Mouse (Mus musculus): Measurements from ENCODE around the gene Slc44a5.
"Not testable (repeated sequence)": the region's sequence is repeated elsewhere in the genome, so short reads cannot be mapped to it uniquely, and the experiment has no call there.

Slc44a5 gene

DNA sequence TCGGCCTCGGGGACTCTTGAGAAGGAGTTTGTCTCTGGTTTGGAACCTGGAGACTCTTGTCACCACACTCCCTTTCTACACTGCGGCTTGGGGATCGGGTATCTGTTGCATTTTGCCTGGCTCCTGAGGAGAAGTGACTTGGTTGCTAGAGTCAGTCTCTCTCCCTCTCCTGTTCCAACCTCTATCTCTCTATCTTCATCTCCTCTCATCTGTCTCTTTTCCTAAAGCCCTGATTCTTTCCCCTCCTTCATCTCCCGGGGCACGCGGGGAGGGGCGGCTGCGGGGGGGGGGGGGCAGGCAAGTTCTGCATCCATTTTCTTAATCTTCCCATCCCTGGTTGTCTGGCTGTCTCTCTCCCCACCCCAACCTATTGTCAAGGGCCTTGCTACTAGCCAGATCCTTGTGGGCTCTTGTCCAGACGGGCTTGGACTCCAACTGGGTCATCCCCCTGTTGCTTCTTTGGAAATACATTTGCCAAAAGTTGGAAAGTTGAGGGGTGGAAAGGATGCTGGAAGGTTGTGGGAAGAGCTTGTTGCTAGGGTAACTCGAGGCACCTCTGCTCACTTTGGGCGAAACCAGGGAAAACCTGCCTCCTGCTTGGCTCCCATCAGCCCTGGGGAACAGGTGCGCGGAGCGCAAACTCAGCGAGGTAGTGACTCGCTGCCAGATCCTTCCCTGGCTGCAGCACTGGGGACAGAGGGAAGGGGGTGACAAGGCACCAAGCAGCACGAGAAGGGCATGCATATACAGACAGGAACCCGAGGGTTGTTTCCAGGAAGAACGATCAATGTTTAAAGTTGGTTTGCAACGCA lies 919 bp downstream of the Slc44a5 start:
- DNase-seq = no peak

DNA sequence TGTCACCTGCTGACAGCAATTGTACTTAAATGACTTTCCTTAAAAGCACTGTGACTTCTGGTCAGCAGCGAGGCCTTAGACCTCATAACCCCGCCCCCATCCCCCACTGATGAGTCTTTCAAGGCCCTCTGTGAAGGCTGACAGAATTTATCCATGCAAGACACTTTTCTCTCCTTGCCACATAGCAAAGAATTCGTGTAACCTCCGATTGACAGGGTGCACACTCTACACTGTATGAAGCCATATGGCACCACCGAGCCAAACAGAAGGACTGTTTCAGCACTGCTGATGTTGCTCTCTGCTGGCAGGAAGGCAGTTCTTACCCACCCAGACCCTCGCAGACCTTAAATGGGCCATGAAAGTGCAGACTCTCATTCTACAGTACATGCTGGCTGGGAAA lies 1.8 kb downstream of the Slc44a5 start:
- no peak for DNase-seq

DNA sequence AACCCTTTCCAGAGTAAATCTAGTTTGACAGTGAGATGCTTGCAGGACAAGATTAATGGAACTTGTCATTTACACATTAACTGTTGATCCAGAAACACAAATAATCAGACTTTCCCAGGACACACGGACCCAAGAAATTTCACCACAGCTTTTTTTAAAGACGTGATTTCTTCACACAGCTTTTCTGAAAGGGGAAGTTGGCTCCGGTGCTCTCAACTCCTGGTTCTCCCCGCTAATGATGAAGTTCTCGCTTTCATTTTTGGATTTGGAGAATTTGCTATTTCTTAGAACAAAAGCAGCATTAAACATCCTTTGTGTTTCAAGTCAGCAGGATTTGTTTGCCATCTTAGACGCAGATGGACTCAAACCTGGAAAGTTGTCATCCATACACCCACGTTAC lies 2.6 kb downstream of the Slc44a5 start:
- no peak for DNase-seq

DNA sequence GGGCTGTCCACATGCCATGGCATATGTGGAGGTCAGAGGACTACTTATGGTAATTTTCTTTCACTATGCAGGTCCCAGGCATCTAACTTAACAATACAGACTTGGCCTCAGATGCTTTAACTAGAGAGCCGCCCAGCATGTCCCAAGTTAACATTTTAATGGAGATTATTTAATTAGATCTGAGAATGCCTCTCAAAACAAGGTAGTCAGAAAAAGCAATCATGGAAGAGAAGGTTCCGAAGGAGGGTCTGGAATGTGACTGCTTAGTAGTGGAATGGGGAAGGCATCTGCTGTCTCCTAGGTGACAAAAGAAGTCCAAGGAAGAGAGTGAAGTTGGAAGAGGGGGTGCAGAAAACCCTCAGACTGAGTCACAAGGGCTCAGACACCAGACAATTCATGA lies 7.4 kb downstream of the Slc44a5 start:
- DNase-seq = no peak

DNA sequence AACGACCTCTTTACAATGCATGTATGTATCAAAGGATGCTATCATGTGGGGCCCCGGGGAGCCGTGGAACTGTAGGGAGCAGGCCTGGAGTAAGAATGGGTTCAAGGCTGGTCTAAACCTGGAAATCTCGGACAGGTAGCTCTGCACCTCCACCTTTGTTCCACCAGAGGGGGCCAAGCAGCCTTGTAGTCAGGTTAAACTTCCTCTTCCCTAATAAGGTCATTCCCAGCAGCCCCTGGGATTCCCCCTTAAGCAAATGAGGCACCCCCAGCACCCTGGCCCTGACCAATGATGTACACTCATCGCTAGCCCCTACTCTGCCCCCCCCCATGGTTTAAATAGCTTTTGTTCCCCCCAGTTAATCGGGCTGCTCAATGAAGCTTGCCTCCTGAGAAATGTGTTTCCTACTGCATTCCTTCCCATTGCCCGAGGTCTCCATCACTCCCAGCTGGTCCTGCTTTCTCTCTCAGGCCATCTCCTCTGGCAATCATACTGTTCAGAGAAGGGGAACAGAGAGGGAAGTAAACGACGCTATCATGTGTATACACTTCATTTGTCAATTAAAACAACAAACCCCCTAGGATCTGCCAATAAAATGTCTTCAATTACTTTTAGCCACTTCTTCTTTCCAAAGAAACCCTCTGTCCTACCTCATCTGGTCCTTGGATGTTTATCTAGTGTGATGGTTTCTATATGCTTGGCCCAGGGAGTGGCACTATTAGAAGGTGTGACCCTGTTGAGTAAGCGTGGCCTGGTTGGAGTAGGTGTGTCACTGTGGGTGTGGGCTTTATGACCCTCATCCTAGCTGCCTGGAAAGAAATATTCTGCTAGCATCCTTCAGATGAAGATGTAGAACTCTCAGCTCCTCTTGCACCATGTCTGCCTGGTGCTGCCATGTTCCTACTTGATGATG lies 11.4 kb downstream of the Slc44a5 start:
- DNase-seq = peak in 1 of 2 experiments; percentile 16

DNA sequence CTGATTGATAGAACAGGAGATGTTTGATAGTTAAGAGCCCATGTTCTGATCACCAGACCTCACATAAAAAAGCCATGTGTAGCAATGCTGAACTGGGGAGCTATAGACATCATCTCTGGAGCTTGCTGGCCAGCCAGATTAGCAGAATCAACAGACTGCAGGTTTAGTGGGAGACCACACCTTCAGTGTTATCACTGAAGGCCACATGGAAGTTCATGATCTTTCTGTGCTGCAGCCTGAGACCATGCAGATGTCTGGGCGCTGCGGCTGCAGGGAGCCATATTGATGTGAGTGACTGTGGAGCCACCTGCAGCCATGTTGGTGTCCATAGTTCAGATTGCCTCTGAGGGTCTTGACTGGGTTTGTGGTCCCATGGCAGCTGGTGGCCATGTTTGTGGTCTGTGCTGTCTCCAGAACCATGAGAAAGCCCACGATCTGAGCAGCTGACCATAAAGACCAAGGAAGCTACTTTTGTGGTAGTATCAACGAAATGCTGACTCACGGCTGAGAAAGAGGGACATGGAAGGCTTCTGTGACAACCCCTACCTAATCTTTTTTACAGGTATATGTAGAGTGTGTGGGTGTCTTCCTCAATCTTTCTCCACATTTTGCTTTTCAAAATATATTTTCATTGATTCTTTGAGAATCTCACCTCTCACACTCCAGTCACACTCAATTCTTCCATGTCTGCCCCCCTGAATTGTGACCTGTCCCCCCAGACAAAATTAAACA lies 26.7 kb downstream of the Slc44a5 start:
- DNase-seq = no peak

DNA sequence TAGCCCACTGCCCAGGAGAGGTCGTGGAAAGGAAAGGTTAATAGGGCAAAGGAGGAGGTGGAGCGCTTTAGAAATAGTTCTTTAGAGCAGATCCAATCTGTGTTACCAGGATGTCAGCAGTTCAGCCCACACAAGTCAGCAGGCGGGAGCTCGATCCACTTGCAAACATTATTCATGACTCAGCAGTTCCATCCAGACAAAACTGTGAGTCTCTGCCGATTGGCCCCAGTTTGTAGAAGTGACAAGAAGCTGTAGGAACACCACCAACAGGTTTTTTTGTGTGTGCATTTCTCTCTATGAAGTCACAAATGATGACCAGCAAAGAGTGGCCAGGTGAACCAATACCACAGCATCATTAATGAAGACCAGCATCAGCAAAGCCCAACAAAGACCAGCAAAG lies 28.1 kb downstream of the Slc44a5 start:
- DNase-seq = no peak

DNA sequence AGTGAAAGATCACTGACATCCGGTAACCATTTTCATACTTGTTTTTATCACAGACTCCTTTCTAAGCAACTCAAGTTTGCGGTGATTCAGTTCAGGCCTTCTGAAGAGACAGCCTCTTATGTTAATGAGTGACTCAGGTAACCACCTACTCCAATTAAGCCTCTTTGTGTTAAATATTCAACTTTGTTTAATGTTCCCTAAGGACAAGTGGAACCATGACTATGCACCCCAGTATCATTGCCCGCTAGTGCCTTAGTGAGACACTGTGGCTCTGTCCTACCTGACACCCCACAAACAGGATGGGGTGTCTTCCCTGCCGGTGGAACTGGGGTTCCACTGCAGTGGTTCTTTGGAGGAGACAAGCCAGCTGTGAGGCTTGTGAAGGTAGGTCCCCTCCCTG lies 73.6 kb downstream of the Slc44a5 start:
- no peak for DNase-seq

DNA sequence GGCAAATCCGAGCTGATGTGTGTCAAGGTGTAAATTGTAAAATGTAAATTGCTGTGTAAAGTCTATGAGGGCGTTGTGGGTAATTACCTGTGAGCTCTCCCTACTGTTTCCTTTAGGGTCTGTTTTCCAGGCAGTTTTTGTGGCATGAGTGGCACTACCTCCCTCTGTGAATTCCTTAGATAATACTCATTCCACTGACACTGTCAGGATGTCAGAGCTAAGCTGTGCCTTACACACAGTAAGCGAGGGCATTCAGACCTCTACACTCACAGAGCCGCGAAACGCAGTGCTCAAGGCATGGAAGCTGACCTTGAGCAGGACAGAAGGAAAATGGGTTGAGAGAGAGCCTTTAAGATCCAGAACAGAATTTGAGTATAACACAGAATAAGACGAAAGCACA lies 80.1 kb downstream of the Slc44a5 start:
- no peak for DNase-seq

DNA sequence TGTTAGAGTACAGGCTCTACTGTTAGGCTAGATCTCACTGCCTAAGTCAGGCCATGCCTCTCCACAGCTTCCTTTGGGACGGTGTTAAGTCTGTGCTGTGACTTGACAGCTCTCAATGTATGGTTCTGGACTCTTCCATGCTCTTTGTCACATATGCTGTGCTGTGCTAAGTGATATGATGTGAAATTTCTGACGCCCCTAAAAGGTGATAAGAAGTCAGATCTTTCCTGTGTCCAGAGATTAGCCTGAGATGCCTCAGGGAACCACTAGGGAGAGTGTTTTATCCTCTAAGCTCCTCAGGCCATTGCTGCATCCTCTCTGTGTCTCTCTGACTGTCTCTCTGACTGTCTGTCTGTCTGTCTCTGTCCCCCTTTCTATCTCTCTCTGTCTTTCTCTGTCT lies 84.2 kb downstream of the Slc44a5 start:
- no peak for DNase-seq

DNA sequence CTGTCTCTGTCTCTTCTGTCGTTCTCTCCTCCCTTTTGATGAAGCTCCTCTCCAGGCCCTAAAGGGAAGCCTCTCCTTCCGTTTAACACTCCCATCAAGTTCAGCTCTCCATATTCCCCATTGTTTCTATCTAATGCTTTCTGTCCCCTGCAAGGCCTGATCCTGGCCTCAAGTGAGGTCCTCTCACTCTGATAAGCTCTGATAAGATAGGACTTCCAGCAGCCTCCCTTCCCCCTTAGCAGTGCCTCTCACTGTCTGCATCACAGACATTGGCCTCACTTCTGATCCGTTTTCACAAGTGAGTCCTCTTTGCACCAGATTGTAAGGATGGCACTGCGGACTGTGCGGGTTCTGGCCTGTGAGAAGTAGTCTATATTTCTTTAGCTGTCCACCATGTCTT lies 85.0 kb downstream of the Slc44a5 start:
- DNase-seq = no peak

DNA sequence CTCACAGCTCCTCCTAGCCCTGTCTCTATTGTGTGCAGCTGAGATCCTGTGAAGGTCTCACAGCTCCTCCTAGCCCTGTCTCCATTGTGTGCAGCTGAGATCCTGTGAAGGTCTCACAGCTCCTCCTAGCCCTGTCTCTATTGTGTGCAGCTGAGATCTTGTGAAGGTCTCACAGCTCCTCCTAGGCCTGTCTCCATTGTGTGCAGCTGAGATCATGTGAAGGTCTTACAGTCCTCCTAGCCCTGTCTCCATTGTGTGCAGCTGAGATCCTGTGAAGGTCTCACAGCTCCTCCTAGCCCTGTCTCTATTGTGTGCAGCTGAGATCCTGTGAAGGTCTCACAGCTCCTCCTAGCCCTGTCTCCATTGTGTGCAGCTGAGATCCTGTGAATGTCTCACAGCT lies 98.8 kb downstream of the Slc44a5 start:
- not testable (repeated sequence) for DNase-seq

DNA sequence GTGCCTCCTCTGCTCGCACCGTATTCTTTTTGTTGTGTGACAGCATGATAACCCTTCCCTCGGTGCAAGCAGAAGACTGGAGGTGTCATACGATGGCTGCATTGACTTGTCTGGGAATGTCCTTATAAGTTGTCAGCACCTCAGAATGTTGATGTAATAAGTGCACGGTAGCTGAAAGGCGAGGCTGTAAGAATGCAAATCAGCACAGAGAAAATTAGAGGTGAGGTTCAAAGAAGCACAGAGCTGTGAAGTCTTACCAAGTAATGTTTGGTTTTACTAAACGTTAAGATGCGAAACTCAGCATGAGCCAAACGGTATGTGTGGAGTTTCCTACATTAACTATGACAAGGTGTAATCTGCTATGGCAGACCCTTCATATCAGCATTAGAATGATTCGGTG lies 102.5 kb downstream of the Slc44a5 start:
- DNase-seq = no peak

DNA sequence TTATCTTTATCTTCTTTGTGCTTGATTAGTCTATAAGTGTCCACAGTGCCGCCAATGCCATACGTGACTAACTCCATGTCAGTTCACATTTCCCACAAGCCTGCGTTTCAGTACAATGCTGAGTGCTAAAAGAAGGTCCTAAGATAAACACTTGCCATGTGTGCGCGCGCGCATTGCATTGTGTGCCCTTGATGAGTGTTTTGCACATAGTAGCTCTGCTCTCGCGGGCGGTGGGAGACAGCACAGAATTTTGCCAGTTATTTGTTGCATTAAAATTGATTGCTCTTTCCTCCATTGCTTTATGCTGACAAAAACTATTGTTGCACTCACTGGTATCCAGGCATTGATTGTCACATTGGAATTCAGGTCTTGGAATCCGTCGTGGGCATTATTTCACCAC lies 108.5 kb downstream of the Slc44a5 start:
- DNase-seq = no peak

DNA sequence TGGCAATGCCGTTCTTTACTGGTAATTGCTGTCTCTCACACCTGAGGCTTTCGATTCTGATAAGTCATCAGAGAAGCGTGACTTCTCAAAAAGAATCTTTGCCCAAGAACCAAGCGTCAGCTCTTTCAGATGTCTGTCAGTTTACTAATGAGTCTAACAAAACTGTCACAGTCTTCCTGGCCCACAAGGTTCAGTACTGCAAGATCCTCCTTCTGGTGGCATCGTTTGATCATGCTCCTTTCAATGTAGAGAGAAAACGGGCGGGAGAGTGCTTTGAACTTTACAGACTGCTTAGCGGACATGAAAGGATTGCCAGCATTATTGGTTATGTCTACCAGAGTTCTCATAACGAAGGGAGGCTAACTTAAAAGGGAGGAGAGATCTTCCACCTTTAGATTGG lies 109.0 kb downstream of the Slc44a5 start:
- no peak for DNase-seq

DNA sequence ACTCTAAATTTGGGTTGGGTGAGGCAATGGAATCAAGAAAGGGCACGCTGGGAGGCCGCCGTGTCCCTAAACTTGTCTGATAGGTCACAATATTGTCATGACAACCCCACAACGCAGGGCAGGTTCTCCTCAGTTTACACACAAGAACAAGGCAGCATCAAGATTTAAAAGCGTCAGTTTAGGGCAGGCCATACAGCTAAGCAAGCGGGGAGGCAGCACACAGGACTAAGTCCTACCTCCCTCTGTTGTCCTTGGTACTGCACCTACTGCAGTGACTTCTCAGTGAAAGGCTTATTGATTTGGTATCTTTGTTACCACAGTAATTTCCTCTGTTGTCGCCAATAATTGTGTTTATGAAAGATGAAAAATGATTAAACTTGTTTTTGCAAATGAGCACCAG lies 109.7 kb downstream of the Slc44a5 start:
- no peak for DNase-seq

DNA sequence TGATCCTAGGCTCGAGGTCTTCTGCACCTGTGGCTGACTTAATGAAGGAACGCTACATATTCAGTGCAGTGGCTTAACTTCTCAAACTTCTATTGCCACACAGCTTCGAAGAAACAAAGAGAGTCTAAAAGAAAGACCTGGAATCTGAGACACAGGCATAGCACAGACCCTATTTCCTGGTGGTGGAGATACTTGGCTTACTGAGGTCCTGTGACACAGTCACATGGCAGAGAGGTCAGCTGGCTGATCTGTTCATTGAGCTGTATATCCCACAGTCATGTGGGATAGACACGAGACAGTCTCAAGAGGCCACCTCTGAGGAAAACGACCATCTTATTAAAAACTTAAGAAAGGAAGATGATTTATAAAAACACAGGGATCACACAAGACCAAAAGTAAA lies 116.8 kb downstream of the Slc44a5 start:
- DNase-seq = no peak

DNA sequence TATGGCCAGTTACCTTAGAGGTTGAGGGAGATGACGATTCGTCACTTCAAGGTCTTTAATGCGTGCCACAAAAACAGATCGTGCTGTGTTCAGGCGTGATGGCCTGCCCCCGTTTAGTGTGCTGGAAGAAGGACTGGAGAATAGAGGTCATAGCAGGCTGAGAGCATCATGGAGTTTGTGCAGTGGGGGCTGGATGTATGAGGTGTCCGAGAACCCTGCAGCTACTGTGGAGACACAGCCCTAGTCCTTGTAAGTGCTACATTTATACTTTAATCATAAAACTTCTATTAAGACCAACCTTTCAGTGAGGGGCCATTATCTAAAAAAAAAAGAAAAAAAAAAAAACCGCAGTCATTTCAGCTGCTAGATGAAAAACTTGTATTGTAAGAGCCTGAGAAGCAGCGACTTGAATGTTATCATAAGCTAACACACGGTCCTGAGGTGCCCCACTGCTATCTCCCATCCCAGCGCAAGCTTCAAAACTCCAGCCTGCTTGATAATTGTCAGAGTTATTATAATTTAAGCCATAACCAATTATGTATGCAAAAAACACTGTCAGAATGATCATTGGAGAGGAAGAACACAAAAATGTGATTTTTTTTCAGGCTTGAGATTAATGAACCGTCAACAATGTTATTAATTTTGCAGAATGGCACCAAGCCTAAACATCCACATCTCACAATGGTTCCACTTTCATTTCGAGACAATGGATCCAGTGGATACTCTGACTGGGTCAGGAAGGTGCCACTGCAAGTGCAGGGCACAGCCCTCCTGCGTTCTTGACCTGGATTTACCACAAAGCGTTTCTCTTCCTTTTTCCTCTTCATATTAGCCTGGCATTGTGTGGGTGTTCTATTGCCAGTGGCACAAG lies 118.5 kb downstream of the Slc44a5 start:
- peak in 1 of 2 experiments; percentile 5 for DNase-seq

DNA sequence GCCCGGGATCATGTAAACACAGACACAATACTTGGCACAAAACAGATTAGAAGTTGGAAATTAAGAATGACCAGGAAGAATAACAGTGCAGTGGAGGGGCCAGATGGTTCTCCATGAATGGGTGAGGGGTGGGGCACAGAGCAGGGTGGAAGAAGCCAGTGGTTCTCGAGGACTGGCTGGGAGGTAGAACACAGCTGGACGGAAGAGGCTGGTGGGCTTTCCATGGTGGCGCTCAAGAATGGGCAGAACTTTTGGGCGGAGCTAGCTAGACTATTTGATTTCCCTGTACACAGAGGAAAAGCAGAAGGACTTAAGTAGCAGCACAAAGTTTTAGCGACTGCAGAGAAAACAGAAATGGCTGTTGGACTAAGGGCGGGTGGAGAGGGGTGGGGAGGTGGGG lies 119.2 kb downstream of the Slc44a5 start:
- DNase-seq = peak; percentile 15 to 44

DNA sequence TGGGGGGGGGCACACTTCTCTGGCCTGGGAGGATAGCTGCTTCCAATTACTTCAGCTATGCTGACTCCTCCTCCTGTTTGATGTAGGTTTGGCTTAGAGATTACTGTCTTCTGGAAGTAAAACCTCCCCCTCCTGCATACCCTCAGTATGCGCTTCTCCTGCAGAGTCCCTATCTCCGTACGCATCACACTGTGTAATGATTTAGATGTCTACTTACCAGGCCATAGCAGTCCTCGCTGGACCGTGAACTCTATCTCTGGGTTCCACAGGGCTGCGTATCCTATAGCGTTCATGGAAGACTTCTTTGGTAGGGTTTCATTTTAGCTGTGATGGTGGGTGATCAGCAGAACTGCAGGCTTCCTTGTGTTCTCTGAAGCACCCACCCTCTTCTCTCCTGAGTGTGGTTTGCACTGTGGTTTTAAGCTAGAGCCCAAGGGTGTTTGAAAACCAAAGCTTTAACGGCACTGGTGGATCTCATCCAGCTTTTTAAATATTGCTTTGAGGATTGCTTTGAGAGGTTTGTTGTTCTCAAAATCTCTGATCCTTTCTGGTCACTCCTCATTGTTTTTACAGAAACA lies 120.6 kb downstream of the Slc44a5 start:
- no peak for DNase-seq

DNA sequence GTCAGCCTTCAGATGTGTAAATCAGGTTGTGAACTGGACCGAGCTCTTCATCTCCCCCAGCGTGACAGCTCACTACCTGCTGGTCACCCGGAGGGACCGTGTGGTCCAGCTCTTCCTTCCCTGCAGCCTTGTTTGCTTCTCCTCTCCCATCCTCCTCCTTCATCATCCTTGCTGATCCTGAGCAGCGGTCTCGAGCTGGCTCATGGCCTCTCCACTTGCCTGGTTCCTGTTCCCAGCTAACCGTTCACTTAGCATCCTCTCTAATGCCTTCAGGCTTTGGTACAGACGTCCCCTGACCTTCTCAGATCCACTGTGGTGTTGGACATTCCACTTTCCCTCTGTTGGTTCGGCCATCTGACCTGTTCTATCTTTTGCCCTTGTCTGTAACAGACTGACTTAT lies 128.4 kb downstream of the Slc44a5 start:
- no peak for DNase-seq

DNA sequence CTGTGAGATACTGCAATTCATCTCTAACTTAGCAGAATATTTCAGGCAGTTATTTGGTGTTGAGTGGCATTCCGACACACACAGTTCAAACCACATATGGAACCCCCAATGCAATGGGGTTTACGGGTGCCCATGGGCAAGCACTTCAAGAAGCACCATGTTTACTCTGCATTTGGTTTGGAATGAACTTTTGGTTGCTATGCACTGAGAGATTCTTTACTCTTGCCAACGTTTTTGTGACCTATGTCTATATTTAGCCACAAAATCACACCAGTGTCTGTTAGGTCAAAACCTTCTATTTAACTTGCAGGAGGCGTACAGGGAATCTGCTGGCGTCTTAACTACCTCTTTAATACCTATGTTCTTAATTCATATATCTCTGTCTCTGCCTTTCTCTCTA lies 137.3 kb downstream of the Slc44a5 start:
- no peak for DNase-seq
